Mouse (Mus musculus): Measurements from ENCODE around the gene R3hdm2.

Gene R3hdm2

GRCm38 (mm10) chr10:127422047-127422446 is 41.9 kb downstream of the R3hdm2 start:
- peak; percentile 77 for DNase-seq (ENCODE audit: low read depth, low spot score)

DNA sequence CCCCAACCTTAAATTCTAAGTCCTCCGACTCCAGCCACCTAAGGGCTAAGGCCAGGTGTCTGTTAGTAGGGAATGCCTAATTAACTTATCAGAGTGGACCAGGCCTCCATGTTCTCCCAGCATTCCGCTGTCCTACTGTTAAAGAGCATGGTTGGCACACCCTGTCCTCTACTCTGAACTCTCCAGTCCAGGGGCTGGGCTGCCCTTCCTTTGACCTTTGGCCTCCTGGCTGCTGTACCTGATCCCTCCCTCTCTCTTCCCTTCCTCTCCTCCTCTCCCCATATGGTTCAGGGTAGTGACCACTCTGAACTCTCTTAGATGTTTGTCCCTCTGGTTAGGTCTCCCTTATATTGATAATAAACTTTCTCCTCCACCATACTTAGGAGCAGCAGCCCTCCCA is 45.7 kb downstream of the R3hdm2 start:
- no peak for DNase-seq (ENCODE audit: low read depth, low spot score)

DNA sequence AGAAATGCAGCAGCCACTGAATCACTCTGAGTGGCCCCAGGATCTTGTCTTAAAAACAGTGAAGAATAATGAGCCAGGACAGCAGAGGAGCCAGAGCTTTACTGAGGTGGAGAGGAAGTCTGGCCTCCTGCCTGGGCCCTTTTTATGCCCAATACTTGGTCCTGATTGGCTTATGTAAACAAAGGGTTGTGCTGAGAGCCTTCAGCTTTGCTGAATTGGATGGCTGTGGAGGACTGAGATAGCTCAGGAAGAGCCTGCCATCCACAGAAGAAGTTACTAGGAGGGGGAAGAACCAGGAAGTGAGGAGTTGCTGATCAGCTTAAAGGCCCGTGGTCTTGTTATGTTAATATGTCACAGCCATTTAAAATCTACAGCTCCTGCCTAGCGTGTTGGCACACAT is 46.5 kb downstream of the R3hdm2 start:
- DNase-seq (ENCODE audit: low read depth, low spot score): no peak

DNA sequence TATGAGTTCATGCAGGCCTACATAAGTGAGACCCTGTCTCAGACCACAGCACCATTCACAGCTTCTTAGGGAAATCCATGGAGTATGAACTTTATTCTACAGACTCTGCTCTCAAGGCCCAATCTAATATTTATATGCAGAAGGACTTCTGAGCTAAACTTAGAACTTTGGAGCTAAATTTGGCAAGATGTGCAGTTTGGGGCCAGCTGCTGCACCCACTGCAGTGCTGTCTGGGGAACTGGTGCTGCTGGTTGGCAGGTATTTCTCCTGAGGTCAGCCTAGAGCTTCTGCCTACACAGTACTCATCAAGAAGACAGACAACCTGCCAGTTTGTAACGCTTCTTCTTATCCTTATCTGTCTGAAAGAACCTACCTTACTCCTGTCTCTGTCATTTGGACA is 47.0 kb downstream of the R3hdm2 start:
- DNase-seq (ENCODE audit: low read depth, low spot score): no peak

GRCm38 (mm10) chr10:127427987-127428386 is 47.9 kb downstream of the R3hdm2 start:
- no peak for DNase-seq (ENCODE audit: low read depth, low spot score)

- DNase-seq (ENCODE audit: low read depth, low spot score): no peak
These were observed 49.4 kb downstream of the R3hdm2 start for GRCm38 (mm10) chr10:127429538-127429937.

DNA sequence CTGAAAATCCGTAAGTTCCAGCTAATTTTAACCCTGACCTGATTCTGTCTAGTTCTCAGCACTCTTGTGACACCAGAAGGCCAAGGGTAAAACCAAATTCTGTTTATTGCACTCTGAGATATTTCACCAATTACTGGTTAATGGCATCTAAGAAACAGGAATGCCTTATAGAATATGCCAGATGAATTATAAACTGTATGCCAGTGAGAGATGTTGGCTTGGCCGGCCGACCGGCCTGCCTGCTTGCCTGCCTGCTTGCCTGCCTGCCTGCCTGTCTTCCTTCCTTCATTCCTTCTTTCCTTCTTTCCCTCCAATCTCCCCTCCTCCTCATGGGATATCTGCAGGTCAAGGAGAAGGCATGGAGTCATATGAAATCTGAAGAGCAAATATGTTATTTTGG is 52.3 kb downstream of the R3hdm2 start:
- no peak for DNase-seq (ENCODE audit: low read depth, low spot score)

DNA sequence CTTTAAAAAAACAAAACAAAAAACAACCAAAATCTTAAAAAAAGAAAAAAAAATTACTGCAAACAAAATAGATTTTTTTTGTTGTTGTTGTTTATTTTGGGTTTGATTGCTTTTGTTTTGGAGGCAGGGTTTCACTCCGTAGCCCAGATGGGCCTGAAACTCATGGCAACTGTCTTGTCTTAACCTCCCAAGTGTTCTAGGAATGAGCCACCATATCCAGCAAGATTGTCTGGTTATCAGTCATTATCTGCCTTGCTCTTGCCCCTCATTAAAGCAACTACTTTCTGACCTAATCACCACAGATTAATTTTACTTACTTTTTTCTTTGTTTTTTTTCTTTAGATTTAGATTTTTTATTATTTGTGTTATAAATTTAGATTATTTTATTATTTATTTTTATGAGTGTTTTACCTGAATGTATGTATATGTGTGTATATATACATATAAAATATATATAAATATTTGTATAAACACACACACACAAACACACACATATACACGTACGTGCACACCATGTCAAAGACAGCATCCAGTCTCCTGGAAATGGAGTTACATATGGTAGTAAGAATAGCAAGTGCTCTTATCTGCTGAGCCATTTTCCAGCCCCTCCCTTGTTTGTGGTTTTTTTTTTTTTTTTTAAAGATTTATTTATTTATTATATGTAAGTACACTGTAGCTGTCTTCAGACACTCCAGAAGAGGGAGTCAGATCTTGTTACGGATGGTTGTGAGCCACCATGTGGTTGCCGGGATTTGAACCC is 57.4 kb downstream of the R3hdm2 start:
- no peak for DNase-seq (ENCODE audit: low read depth, low spot score)

DNA sequence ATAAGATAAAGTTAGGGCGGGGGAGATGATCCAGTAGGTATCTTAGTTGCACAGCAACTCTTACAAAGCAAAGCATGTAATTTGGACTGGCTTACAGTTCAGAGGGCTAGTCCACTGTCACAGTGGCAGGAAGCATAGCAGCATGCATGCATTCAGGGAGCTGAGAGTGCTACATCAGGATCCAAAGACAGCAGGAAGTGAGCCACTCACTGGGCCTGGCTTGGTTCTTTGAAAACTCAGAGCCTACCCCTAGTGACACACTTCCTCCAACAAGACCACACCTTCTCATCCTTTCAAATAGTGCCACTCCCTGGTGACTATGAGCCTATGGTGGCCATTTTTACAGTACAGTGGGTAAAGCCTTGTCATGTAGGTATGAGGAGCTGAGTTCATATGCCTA is 73.6 kb downstream of the R3hdm2 start:
- DNase-seq (ENCODE audit: low read depth, low spot score): no peak

DNA sequence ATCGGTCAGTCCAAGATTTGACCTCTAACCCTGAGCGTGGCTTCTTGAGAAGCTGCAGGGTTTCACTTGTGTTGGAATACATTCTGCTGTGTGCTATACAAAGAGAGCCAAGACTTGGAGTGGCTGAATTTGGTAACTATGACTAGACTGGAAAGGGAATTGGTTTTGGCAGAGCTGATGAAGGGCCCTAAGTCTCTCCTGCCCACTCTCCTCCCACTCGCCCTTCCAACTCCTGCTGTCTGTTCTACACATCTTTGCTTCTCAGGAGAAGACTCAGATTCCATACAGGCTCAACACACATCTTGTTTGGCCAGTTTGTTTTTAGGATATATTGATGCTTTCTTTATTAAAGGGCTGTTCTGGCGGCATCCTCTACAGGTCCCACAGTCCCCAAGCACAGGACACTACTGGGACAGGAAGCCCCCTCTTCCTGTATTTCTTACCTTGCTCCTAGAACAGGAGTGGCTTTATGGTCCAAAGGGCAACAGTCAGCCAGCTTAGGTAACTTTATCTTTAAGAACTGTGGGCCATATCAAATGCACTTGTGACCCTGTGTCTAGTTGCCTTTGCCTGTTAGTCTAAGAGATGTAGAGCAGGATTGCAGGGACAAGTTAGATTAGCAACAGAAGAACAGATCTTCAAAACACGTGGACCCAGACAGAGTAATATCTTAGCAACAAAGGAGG is 82.4 kb downstream of the R3hdm2 start:
- peak; percentile 72 for DNase-seq (ENCODE audit: low read depth, low spot score)

DNA sequence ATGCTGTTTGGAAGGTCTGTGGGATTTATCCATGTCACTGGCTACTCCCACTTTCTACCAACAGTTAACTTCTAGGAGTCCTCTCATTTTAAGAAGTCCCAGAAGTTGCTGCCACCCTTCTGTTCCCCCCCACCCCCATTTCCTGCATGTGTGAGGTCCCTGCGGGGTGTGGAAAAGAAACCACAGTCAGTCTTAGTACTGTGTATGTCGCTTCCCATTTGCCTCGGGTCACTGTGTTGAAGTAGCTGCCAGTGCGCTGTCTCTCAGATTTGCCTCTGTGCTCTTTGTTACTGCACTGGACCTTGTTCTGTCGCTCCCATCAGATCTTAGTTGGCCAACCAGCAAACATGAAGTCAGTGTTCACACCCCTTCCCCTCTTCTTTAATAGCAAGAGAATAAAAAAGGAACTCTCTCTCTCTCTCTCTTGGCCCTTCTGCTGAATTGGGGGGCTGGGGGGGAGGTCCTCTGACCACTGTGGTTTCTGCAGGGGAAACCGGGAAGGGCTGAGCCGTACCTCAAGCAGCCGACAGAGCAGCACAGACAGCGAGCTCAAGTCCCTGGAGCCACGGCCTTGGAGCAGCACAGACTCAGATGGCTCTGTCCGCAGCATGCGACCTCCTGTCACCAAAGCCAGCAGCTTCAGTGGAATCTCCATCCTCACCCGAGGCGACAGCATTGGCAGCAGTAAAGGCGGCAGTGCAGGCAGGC is 91.3 kb downstream of the R3hdm2 start:
- DNase-seq (ENCODE audit: low read depth, low spot score): no peak

DNA sequence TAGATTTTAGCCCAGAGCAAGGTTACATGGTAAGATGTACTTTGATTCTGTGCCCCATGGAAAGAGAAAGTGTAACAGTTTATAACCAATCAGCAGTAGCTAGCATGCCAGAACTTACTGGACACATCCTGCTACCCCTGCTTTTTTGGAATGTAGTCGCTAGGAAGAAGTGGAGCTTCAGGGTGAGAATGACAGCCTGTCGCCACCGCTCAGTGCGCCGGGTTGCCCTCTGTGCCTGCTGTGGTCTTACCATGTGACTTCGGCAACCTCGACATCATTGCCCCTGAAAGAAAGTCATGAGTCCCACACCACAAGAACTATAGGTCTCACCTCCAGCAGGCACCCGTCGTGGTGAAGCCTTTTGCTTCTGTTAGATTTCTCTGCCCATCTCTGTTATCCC is 92.6 kb downstream of the R3hdm2 start:
- DNase-seq (ENCODE audit: low read depth, low spot score): no peak

DNA sequence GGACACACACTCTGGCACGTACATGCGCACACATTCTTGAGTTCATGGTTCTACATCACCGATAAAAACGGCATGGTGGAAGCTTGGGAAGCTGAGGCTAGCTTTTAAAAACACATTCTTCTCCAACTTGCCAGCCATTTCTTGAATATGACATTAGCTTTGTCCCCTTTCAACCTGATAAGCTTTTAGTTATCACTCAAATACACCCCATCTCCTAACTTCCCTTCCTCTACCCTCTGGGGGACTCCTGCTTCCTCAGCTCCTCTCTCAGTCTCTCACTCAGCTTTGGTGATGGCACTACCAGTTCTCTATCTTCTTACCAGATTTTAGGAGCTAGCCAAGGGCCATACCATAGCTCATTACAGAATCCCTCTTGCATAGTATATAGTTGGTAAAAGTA is 95.0 kb downstream of the R3hdm2 start:
- DNase-seq (ENCODE audit: low read depth, low spot score): no peak

DNA sequence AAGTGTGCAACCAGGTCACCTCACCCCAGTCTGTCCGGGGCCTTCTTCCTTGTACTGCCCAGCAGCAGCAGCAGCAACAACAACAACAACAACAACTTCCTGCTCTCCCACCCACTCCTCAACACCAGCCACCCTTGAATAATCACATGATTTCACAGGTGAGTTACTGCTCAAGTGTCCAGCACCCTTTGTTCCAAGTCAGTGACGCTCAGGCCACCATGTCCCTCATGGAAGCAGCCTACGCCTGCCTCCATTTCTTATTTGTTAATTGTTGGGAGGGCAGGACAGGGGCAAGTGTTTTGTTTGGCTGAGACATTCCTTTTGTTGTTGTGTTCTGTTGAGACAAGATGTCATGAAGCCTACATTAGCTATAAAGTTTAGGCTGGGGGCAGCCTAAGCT is 96.4 kb downstream of the R3hdm2 start:
- no peak for DNase-seq (ENCODE audit: low read depth, low spot score)

- no peak for DNase-seq (ENCODE audit: low read depth, low spot score)
These were observed 97.2 kb downstream of the R3hdm2 start for GRCm38 (mm10) chr10:127477301-127477700.

GRCm38 (mm10) chr10:127479131-127479530 is 99.0 kb downstream of the R3hdm2 start:
- DNase-seq (ENCODE audit: low read depth, low spot score): no peak

DNA sequence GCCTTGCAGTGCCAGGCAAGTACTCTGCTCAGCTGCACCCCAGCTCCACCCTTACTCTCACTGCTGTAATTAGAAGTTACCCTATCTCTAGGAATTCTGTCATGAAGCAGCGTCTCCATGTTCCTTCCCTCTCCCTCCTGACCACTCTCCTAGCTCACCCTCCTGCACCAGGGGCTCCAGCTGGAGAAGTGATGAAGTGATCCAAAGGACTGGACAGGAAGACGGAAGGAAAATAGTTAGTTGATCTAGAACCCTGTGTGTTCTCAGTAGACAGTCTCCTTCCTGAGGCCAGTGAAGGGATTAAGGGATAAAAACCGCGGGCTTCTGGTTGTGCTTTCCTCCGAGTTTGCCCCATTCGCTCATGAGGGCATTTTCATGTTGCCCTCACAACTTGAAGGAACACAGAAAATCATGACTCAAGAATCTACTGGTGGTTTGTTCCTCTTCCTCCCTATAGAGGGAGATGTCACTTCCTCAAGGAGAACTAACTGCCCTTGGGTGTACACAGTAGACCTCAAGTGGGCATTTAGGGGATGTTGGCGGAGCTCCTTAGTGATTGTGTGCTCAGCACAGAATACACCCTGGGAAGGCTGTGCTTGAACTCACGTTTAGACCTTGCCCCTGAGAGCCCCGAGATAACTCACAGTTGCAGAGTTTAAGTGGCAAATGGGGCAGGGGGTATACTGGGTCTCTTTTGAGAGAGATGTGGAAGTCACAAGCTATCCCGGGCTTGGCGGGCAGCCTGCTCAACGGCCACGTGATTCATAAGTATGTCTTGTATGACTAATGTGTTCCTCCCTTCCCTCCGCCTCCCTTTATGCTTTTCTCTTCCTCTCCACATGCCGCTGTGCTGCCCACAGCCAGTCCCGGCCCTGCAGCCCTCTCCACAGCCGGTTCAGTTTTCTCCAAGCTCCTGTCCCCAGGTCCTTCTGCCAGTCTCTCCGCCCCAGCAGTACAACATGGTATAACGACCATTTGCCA is 101.0 kb downstream of the R3hdm2 start:
- DNase-seq (ENCODE audit: low read depth, low spot score): peak; percentile 48

DNA sequence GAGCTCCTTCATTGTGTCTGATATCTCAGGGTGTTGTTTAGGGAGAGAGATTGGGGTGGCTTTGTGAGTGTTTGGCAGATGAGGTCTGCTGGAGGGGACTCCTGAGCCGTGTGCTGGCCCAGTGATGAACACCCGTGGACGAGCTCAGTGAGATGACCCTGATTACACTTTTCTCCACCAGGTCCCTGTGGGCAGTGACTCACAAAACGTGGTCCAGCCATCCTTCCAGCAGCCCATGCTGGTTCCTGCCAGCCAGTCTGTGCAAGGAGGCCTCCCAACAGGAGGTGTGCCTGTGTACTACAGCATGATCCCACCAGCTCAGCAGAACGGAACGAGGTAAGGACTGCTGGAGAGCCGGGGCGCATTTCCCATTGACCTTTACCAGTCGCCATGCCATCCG is 105.1 kb downstream of the R3hdm2 start:
- no peak for DNase-seq (ENCODE audit: low read depth, low spot score)

DNA sequence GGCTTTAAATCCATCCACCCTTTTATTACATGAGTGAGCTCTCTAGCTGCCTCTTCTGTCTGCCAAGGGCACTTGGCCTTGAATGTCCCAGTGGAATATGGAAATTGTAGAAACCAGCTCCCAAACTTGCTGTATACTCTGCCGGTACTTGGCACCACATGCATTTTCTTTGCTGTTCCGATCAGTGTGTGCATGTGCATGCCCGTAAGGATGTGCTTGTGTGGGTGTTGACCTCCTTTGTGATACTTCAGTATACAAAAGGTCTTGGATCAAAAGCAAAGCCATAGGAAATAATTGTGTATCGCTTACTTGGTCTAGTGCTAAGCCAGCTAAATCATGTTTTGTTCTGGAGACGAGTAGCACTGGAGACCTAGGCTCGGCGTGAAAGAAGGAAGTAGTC is 108.7 kb downstream of the R3hdm2 start:
- no peak for DNase-seq (ENCODE audit: low read depth, low spot score)

DNA sequence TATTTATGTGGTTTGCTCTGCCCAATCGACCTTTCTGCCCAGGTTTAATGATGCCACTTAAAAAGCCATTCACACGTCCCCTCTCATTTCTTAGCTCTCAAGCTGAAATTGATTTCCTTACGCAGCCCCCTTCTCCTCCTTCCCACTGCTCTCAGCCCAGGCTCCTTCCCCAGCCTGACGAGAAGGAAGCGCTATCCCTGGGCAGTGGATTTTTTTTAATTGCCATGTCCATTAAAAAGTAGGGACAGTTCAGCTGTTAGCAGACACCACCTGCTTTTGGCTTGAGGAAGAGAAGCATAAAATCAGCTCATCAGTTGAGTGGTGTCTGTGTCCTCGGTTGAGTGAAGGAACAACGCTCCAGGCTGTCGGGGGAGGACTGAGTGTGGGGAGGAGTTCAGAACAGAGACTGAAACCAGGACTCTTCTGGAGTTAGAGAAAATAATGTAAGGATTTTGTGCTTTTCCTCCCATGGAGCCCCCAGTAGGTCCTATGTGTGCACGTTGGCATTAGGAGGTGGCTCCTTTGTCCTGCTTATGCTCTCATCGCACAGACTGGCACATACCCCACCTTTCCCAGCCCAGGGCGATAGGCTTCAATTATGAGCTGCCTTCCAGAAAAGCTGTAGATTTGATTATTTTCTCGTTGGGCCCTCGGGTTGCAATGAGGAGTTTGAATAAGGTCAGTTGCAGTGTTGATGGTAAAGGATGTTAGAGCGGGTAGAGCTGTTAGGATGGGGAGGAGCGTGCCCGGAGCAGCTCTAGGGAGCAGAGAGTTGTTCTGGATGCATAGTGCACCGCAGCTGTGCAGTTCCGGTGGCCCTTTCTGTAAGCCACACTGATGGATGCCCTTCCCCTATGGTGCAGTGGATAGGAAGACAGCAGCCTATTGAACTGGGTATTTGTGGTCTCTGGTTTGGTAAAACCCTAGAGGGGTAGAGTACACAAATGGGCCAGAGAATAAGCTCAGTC is 110.3 kb downstream of the R3hdm2 start:
- DNase-seq (ENCODE audit: low read depth, low spot score): no peak
